Mouse (Mus musculus): ENCODE data around the gene Meox2.

GRCm38 (mm10) chr12:37106541-37106940, 1.8 kb upstream of the Meox2 start:
- TF ChIP-seq GATA1 (IDR thresholded peaks at IDR 0.05; ENCODE audit: borderline replicate concordance, low read length): no peak
- no peak for TF ChIP-seq FLI1 (IDR thresholded peaks at IDR 0.05; ENCODE audit: low read length)
